Mouse (Mus musculus) midbrain, embryonic 10.5 days (tissue): ENCODE data around the gene Shisa7. TPM values are rescaled to one million over a fixed set of nuclear protein-coding genes. Genes with fewer than 3 reads are reported as not detected.

Experiments
- DNase-seq: peaks from one replicate; pipeline ENCODE4 v3.0.0-alpha.2; 2017; ENCODE audit warnings: low spot score
- H3K27ac ChIP-seq: fragments of 300-500 bp; sonication (generic); replicated peaks from 2 replicates; pipeline ENCODE4 v1.5.1; 2016; ENCODE audit warnings: mild to moderate bottlenecking
- H3K27me3 ChIP-seq: fragments of 300-500 bp; sonication (generic); 2 replicates; pipeline ENCODE4 v1.6.1; 2016; ENCODE audit warnings: low read depth, mild to moderate bottlenecking; ENCODE audit not compliant: poor library complexity, severe bottlenecking
- H3K36me3 ChIP-seq: fragments of 300-500 bp; sonication (generic); 2 replicates; pipeline ENCODE4 v1.6.1; 2016; ENCODE audit warnings: mild to moderate bottlenecking, moderate library complexity
- H3K4me1 ChIP-seq: fragments of 300-500 bp; sonication (generic); 2 replicates; pipeline ENCODE4 v1.6.1; 2016
- H3K4me3 ChIP-seq: fragments of 300-500 bp; sonication (generic); 2 replicates; pipeline ENCODE4 v1.5.1; 2016; ENCODE audit warnings: mild to moderate bottlenecking, moderate library complexity
- H3K9me3 ChIP-seq: fragments of 300-500 bp; sonication (generic); replicated peaks from 2 replicates; pipeline ENCODE4 v1.6.1; 2016; ENCODE audit warnings: mild to moderate bottlenecking
- WGBS: fragments of 180-500 bp; shearing (Covaris S2); methylation state at CpG from one replicate; pipeline ENCODE4 v1.1.7; 2016; 5-methylcytosine and 5-hydroxymethylcytosine counted together
- polyA plus RNA-seq: library from polyadenylated mRNA; unstranded; fragments of >200 nt; fragmentation: Nextera tagmentation; extraction: Ambion mirVana; gene quantifications from 2 replicates; pipeline ENCODE4 v1.2.1, GENCODE M21; 2016

Shisa7 gene
- polyA plus RNA-seq, 1 experiment from 2014 or later, result 0.28 TPM

DNA sequence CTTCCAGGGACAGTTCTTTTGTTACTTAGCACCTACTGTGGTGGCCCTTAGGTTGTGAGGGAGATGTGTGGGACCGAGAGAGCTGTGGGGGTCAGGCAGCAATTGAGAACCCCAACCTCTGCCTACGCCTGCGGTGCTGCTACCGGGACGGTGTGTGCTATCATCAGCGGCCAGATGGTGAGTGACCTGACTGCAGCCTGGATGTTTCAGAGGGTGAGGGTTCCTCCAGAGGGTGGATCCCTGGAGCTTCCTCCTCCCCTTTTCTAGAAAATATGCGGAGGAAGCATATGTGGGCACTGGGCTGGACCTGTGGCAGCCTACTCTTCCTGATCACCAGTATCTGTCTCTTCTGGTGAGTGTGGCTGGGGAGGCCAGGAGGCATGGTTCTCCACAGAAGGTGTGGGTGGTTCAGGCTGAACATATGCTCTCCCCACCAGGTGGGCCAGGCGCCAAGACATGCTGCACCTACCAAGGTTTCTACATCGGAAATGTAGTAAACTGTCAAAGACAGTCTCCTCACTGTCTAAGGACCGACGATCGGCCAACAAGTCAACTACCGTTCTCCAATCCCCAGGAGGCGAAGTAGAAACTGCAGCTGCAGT is 60.7 kb downstream of the Shisa7 start:
- Histone ChIP-seq H3K27ac (no peak overlapping the region), H3K4me1 (peaks cover 26% of the 10 kb centered on the region), H3K4me3 (no peak overlapping the region), H3K27me3 (peaks cover 53% of the 10 kb centered on the region), H3K9me3 (no peaks in the 10 kb centered on the region), H3K36me3 (no peaks in the 10 kb centered on the region)
- no peak for DNase-seq
- 87% methylated on average over 14 of the region's 14 CpGs for WGBS

DNA sequence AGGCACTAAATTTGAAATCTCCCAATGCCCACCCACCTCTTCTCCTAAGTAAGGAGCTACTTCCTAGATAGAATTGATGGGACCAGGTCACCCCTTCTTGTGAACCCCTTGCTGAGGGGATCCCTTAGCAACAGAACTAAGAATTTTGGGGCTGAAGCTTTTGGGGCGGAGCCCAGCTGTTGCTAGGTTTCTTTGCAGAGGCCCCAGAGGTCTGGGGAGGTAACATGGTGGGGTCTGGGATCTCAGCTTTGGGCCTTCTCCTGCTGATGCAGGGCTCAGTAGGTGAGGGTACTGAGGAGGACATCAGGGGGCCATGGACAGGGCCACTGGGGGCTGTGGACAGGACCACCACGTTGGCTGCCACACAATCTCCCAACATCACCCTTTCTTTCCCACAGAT is 61.7 kb downstream of the Shisa7 start, which contains the start of the genes Il11 and Tmem190:
Gene Il11, minus strand, starts transcription at position 101 of the 400 bp plus-strand sequence.
Gene Tmem190, plus strand, starts transcription at position 179 of the 400 bp plus-strand sequence.
- H3K27ac ChIP-seq, result no peak within 1 kb of the TSS; the same call in 1 of the 2 replicates
- H3K4me1 ChIP-seq, result peaks cover 28% of the 10 kb centered on the region
- no peak within 1 kb of the TSS for H3K4me3 ChIP-seq
- 81% methylated on average over 2 of the region's 2 CpGs for WGBS
- no peaks in the 10 kb centered on the region for H3K9me3 ChIP-seq
- peaks cover 53% of the 10 kb centered on the region for H3K27me3 ChIP-seq
- H3K36me3 ChIP-seq, result no peaks in the 10 kb centered on the region
- DNase-seq, result no peak

DNA sequence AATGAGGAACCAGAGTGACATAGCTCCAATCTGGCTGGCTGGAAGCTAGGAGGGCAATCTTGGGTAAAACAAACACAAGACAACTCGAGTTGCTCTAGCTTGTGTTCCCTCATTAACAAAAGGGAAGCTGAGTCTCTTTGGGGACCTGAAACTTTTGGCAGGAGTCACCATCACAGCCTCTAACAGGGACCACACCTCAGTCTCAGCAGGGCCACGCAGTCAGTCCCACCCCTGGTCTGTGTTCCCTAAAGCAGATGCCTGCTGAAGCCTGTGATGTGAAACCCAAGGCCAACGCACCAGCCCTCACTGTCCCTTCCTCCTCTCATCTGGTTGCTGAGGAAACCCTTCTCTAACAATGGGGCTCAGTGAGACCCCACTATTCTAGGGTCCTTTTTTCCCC is 62.4 kb downstream of the Shisa7 start:
- 65% methylated on average over 3 of the region's 3 CpGs for WGBS
- peaks cover 53% of the 10 kb centered on the region for H3K27me3 ChIP-seq

DNA sequence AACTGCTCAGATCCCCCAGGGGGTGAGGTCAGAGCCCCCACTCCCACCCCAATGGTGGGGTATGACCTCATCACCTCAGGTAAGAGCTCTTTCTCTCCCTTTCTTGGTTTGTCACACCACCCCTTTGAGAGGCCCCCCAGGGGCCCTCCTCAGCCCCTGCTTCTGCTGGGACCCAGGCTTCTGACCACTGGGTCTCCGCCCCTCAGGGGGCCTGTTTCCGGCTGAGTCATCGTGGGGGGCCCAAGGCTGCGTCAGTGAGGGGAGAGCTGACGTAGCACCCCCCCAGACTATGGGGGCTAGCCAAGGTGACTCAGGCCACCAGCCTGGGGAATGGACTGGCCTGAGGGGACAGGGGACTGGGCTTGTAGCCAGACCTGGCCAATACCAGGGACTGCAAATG is 64.6 kb downstream of the Shisa7 start:
- no peak for DNase-seq
- Histone ChIP-seq H3K36me3 (no peaks in the 10 kb centered on the region), H3K4me3 (no peak overlapping the region), H3K27me3 (peaks cover 67% of the 10 kb centered on the region), H3K4me1 (peaks cover 40% of the 10 kb centered on the region), H3K9me3 (0 out of 2 replicates have a peak, but pooled peaks cover 2% of the 10 kb centered on the region), H3K27ac (0 out of 2 replicates have a peak overlapping the region, but pooled peaks have one; percentile 13)
- WGBS, result 36% methylated on average over 5 of the region's 5 CpGs

More for the DNA sequence above, 62.4 kb downstream of the Shisa7 start:
- no peaks in the 10 kb centered on the region for H3K36me3 ChIP-seq
- no peaks in the 10 kb centered on the region for H3K9me3 ChIP-seq
- H3K4me1 ChIP-seq, result peaks cover 35% of the 10 kb centered on the region
- H3K4me3 ChIP-seq, result no peak overlapping the region
- no peak for DNase-seq
- no peak overlapping the region for H3K27ac ChIP-seq

DNA sequence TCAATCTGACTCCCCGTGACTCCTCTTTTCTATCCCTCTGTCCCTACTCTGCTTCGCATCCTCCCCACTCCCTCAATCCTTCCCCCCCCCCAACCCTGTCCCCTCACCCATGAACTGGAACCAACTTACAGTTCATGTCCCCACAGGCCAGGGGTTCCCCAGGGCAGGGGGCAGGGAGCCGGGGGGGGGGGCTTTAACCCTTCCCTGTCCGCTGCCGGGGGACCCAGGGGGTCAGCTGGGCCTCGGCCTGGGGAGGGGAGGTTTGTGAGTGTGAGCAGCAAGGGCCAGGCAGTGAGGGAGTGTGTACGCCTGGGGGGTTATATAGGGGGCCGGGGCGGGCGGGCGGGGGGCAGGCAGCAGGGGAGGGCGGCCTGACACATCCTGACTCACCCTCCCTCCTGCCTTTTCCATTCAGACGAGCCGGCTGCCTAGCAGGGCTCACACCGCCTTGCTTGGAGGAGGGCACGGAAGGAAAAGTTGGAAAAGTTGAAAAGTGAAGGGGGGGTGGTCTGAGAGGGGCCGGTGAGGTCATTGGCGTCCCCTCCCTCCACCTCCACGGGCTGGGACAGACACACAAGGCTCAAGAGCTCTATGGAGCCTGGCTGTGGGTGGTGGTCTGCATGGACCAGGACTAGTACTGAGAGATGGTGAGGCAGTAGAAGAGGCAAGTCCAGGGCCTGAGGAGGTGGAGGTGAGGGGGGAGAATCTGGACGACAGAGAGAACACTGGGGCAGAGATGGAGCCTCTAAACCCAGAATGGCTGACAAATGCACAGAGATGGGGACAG is 66.5 kb downstream of the Shisa7 start:
- H3K4me3 ChIP-seq, result peak overlapping the region; percentile 47
- H3K4me1 ChIP-seq, result peaks cover 40% of the 10 kb centered on the region
- H3K27me3 ChIP-seq, result peaks cover 78% of the 10 kb centered on the region
- 0 out of 2 replicates have a peak, but pooled peaks cover 2% of the 10 kb centered on the region for H3K9me3 ChIP-seq
- peak overlapping the region; percentile 7; the same call in 1 of the 2 replicates for H3K27ac ChIP-seq
- H3K36me3 ChIP-seq, result no peaks in the 10 kb centered on the region
- no peak for DNase-seq
- WGBS, result 4% methylated on average over 19 of the region's 20 CpGs

DNA sequence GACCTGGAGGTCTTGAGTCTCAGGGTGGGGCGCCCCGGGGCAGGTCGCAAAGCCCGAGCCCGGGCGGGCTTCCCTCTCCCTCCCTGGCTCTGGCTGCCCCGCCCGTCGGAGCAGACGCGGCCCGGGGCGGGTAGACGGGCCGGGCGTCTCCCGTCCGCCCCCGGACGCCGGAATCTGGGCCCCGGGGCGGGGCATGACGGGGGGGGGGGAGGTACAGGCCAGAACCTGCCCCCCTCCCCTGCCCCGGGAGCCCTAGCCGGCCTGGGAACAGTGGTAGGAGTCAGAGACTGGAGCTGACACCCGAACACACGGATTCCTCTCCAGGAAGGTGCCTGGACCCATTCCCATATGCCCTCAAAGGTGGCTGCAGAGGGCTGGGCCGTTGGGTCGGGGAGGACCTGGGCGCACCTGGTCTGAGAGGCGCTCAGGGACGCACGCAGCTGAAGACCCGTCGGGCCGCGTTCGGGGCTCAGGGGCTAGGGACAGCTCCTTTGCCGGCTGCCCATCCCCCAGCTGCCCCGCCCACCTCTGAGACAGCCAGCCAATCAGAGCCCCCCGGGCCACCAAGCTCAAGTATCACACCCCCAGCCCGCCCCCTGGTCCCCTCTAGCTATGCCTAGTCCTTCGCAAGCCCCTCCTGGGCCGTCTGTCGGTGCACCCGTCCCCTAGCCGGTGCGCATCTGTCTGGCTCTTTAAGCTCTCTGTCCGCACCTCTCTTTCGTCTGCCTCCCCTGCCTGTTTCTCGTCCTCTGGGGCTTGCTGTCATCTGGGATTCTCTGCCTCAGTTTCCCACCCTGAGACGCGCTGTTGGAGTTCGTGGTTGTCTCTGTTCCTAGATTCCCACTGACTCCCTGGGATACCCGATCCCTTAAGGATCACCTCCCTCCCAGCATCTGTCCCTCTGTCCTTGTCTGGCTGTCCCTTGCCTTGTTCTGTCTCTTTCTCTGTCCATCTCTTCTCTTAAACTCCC is 67.3 kb downstream of the Shisa7 start:
- Histone ChIP-seq H3K27ac (peak overlapping the region; percentile 38; the same call in 1 of the 2 replicates), H3K36me3 (no peaks in the 10 kb centered on the region), H3K9me3 (0 out of 2 replicates have a peak, but pooled peaks cover 2% of the 10 kb centered on the region), H3K27me3 (peaks cover 72% of the 10 kb centered on the region), H3K4me3 (peak overlapping the region; percentile 47), H3K4me1 (peaks cover 37% of the 10 kb centered on the region)
- DNase-seq, result peak; percentile 87
- WGBS, result under 1% methylated on average over 56 of the region's 56 CpGs

DNA sequence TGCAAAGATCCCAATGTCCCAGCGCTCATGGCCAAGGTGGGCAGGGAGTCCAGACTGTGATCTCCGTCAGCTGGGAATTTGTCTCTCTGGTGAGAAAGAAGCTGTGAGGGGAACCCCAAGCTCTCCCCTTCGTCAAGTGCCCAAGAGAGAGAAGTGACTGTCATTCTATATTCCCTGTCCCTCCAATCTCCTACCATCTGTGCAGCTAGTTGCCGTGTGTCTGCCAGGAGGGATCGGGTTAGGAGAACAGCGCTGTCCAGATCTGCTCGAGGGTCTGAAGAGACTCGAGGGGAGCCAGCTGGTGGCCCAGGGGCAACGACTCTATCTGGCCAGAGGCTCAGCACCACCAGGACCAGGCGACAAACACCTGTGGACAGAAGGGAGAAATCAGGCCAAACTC is 68.4 kb downstream of the Shisa7 start:
- H3K27me3 ChIP-seq, result peaks cover 68% of the 10 kb centered on the region
- no peak overlapping the region for H3K27ac ChIP-seq
- no peaks in the 10 kb centered on the region for H3K36me3 ChIP-seq
- H3K4me3 ChIP-seq, result no peak overlapping the region
- H3K4me1 ChIP-seq, result peaks cover 30% of the 10 kb centered on the region
- WGBS, result 59% methylated on average over 10 of the region's 10 CpGs
- no peak for DNase-seq
- 0 out of 2 replicates have a peak, but pooled peaks cover 2% of the 10 kb centered on the region for H3K9me3 ChIP-seq

Other genes starting within 250 kb of the Shisa7 start
- gene Ptprh, start 240.7 kb downstream of the Shisa7 start, polyA plus RNA-seq, result not detected in 2 replicates
- 1.8 and 2.8 TPM in 2 replicates for gene Tmem86b, start 213.3 kb downstream of the Shisa7 start, polyA plus RNA-seq
- 9.2 and 9.8 TPM in 2 replicates for gene Ppp6r1, start 185.7 kb downstream of the Shisa7 start, polyA plus RNA-seq
- 132 and 142 TPM in 2 replicates for gene Hspbp1, start 159.6 kb downstream of the Shisa7 start, polyA plus RNA-seq
- 1.7 and 2.3 TPM in 2 replicates for gene Brsk1, start 154.1 kb downstream of the Shisa7 start, polyA plus RNA-seq
- gene Tmem150b, start 119.4 kb downstream of the Shisa7 start, polyA plus RNA-seq, result 0.10 TPM in 2 replicates
- 91.6 and 103 TPM in 2 replicates for gene Kmt5c, start 104.6 kb downstream of the Shisa7 start, polyA plus RNA-seq
- 44.1 and 46.7 TPM in 2 replicates for gene Cox6b2, start 91.6 kb downstream of the Shisa7 start, polyA plus RNA-seq
- gene Fam71e2, start 73.4 kb downstream of the Shisa7 start, polyA plus RNA-seq, result not detected in 2 replicates
- 0.21 TPM in 1 of 2 replicates, not detected in the other for gene Il11, start 61.8 kb downstream of the Shisa7 start, polyA plus RNA-seq
- not detected in 2 replicates for gene Tmem190, start 61.8 kb downstream of the Shisa7 start, polyA plus RNA-seq
- 2.7 and 3.4 TPM in 2 replicates for gene Tmem238, start 55.0 kb downstream of the Shisa7 start, polyA plus RNA-seq
- gene Rpl28, start 51.8 kb downstream of the Shisa7 start, polyA plus RNA-seq, result 339 and 383 TPM in 2 replicates
- 357 and 426 TPM in 2 replicates for gene Ube2s, start 32.1 kb downstream of the Shisa7 start, polyA plus RNA-seq
- gene Isoc2b, start 25.6 kb upstream of the Shisa7 start, polyA plus RNA-seq, result 2.8 and 4.1 TPM in 2 replicates
- gene Isoc2a, start 32.5 kb upstream of the Shisa7 start, polyA plus RNA-seq, result 0.64 and 0.70 TPM in 2 replicates
- gene Gm36210, start 61.8 kb upstream of the Shisa7 start, polyA plus RNA-seq, result 0.20 TPM in 1 of 2 replicates, not detected in the other
- gene Zfp628, start 70.5 kb upstream of the Shisa7 start, polyA plus RNA-seq, result 4.3 and 4.7 TPM in 2 replicates
- 10.4 and 11.6 TPM in 2 replicates for gene Nat14, start 77.3 kb upstream of the Shisa7 start, polyA plus RNA-seq
- 1.6 and 1.9 TPM in 2 replicates for gene Ssc5d, start 81.1 kb upstream of the Shisa7 start, polyA plus RNA-seq
- gene Sbk2, start 119.7 kb upstream of the Shisa7 start, polyA plus RNA-seq, result 0.05 and 0.26 TPM in 2 replicates
- gene Sbk3, start 126.5 kb upstream of the Shisa7 start, polyA plus RNA-seq, result not detected in 2 replicates
- gene Zfp579, start 151.5 kb upstream of the Shisa7 start, polyA plus RNA-seq, result 26.2 and 35.6 TPM in 2 replicates
- gene Zfp524, start 169.7 kb upstream of the Shisa7 start, polyA plus RNA-seq, result 7.1 and 9.1 TPM in 2 replicates
- gene Fiz1, start 170.0 kb upstream of the Shisa7 start, polyA plus RNA-seq, result 56.7 and 58.1 TPM in 2 replicates
- 1.2 and 1.5 TPM in 2 replicates for gene Gm44973, start 170.8 kb upstream of the Shisa7 start, polyA plus RNA-seq
- 5.2 and 5.5 TPM in 2 replicates for gene Zfp865, start 175.7 kb upstream of the Shisa7 start, polyA plus RNA-seq
- 5.1 and 5.2 TPM in 2 replicates for gene Ccdc106, start 175.9 kb upstream of the Shisa7 start, polyA plus RNA-seq
- gene 4632433K11Rik, start 189.4 kb upstream of the Shisa7 start, polyA plus RNA-seq, result not detected in 2 replicates
- gene Zfp784, start 193.8 kb upstream of the Shisa7 start, polyA plus RNA-seq, result 2.8 and 4.2 TPM in 2 replicates
- gene Zfp580, start 206.8 kb upstream of the Shisa7 start, polyA plus RNA-seq, result 41.2 and 51.2 TPM in 2 replicates
- 176 and 180 TPM in 2 replicates for gene U2af2, start 217.4 kb upstream of the Shisa7 start, polyA plus RNA-seq
- 56.1 and 60.7 TPM in 2 replicates for gene Epn1, start 235.5 kb upstream of the Shisa7 start, polyA plus RNA-seq